Mouse (Mus musculus): ENCODE results near the gene Neurog1.

Neurog1 gene

GRCm38 (mm10) chr13:56209067-56209411, 42.9 kb downstream of the Neurog1 start:
- no peak for DNase-seq

- no peak for DNase-seq
These were observed 43.5 kb downstream of the Neurog1 start for GRCm38 (mm10) chr13:56208225-56209066.

Measured in lung, postnatal 36 days (tissue).